Mouse (Mus musculus) liver, postnatal 0 days (tissue): ENCODE measurements at regions not wholly inside any gene's neighbourhood (a gene's known extent, or its start where the extent isn't known, plus 50 kb on each side); places are given as distances from the start of the nearest gene placed in this dataset.

ENCODE experiments used
- ATAC-seq: fragments of 200-750 bp; cut with Nextera tagmentation; 2 replicates; pipeline ENCODE4 v1.8.0; 2017; ENCODE audit warnings: mild to moderate bottlenecking, moderate library complexity
- DNase-seq: peaks from one replicate; pipeline ENCODE4 v3.0.0-alpha.2; 2016
- H3K27ac ChIP-seq: fragments of 300-500 bp; sonication (generic); 2 replicates; pipeline ENCODE4 v1.5.1; 2014; ENCODE audit warnings: antibody characterized with exemption, moderate library complexity, mild to moderate bottlenecking, low read depth
- H3K27me3 ChIP-seq: fragments of 300-500 bp; sonication (generic); 2 replicates; pipeline ENCODE4 v1.6.1; 2014; ENCODE audit warnings: low read length, control low read depth, mixed read lengths; ENCODE audit not compliant: insufficient read depth
- H3K36me3 ChIP-seq: fragments of 300-500 bp; sonication (generic); replicated peaks from 2 replicates; pipeline ENCODE4 v1.6.1; 2014; ENCODE audit warnings: mild to moderate bottlenecking, control low read depth, low read length, moderate library complexity, mixed read lengths; ENCODE audit not compliant: insufficient read depth
- H3K4me1 ChIP-seq: fragments of 300-500 bp; sonication (generic); 2 replicates; pipeline ENCODE4 v1.6.1; 2014; ENCODE audit warnings: antibody characterized with exemption, mild to moderate bottlenecking, control low read depth; ENCODE audit not compliant: insufficient read depth
- H3K4me2 ChIP-seq: fragments of 300-500 bp; sonication (generic); 2 replicates; pipeline ENCODE4 v1.6.1; 2014; ENCODE audit warnings: low read depth, mild to moderate bottlenecking, low read length, moderate library complexity, mixed read lengths
- H3K4me3 ChIP-seq: fragments of 300-500 bp; sonication (generic); 2 replicates; pipeline ENCODE4 v1.5.1; 2014; ENCODE audit warnings: low read depth, low read length
- H3K9ac ChIP-seq: fragments of 300-500 bp; sonication (generic); replicated peaks from 2 replicates; pipeline ENCODE4 v1.6.1; 2014; ENCODE audit warnings: mild to moderate bottlenecking, moderate library complexity
- H3K9me3 ChIP-seq: fragments of 300-500 bp; sonication (generic); 2 replicates; pipeline ENCODE4 v1.6.1; 2016; ENCODE audit warnings: mild to moderate bottlenecking, control low read depth, low read length, mixed read lengths
- CTCF ChIP-seq: sonication (generic); IDR thresholded peaks from 2 replicates; pipeline ENCODE4 v1.5.1; 2016; ENCODE audit warnings: antibody characterized with exemption, low read depth
- EP300 ChIP-seq: IDR thresholded peaks from 2 replicates; pipeline ENCODE4 v1.6.1; 2016; ENCODE audit warnings: antibody characterized with exemption, low read depth, mild to moderate bottlenecking
- WGBS: fragments of 180-500 bp; shearing (Covaris S2); extraction: QIAGEN DNeasy Blood & Tissue Kit; methylation state at CpG from one replicate; pipeline ENCODE4 v1.1.7; 2014; ENCODE audit not compliant: insufficient replicate concordance; 5-methylcytosine and 5-hydroxymethylcytosine counted together

GRCm38 (mm10) chr6:12812036-12812435 is 62.8 kb upstream of the Thsd7a start:
- no peak for DNase-seq
- H3K36me3 ChIP-seq = no peaks in the 10 kb centered on the region
- WGBS = 50% methylated on average over 1 of the region's 1 CpGs
- no peak overlapping the region for H3K4me3 ChIP-seq
- H3K27ac ChIP-seq = no peak overlapping the region
- no peak for ATAC-seq
- H3K27me3 ChIP-seq = no peaks in the 10 kb centered on the region
- no peaks in the 10 kb centered on the region for H3K9me3 ChIP-seq
- H3K4me2 ChIP-seq = no peak overlapping the region
- no peak for TF ChIP-seq EP300
- H3K4me1 ChIP-seq = no peaks in the 10 kb centered on the region
- no peak overlapping the region for H3K9ac ChIP-seq

- no peak overlapping the region for H3K4me3 ChIP-seq
- no peak overlapping the region for H3K9ac ChIP-seq
- H3K9me3 ChIP-seq = no peaks in the 10 kb centered on the region
- H3K4me2 ChIP-seq = no peak overlapping the region
- WGBS = 69% methylated on average over 5 of the region's 5 CpGs
- no peak for ATAC-seq
- H3K4me1 ChIP-seq = no peaks in the 10 kb centered on the region
- no peak overlapping the region for H3K27ac ChIP-seq
- no peaks in the 10 kb centered on the region for H3K36me3 ChIP-seq
- TF ChIP-seq EP300 (no peak), CTCF (no peak)
- DNase-seq = no peak
- no peaks in the 10 kb centered on the region for H3K27me3 ChIP-seq
These were observed 60.4 kb upstream of the Thsd7a start for GRCm38 (mm10) chr6:12809601-12810000.
